Mouse (Mus musculus) midbrain, embryonic 13.5 days (tissue): ENCODE measurements around the gene Mylip. TPM values are rescaled to one million over a fixed set of nuclear protein-coding genes. Genes with fewer than 3 reads are reported as not detected.

Source experiments
- ATAC-seq: fragments of 200-750 bp; cut with Nextera tagmentation; 2 replicates; pipeline ENCODE4 v1.8.0; 2017; ENCODE audit warnings: mild to moderate bottlenecking, moderate TSS enrichment, moderate library complexity
- H3K27ac ChIP-seq: fragments of 300-500 bp; sonication (generic); 2 replicates; pipeline ENCODE4 v1.5.1; 2015; ENCODE audit warnings: inconsistent platforms, mild to moderate bottlenecking, moderate library complexity
- H3K27me3 ChIP-seq: fragments of 300-500 bp; sonication (generic); 2 replicates; pipeline ENCODE4 v1.6.1; 2015; ENCODE audit warnings: mild to moderate bottlenecking, inconsistent platforms
- H3K36me3 ChIP-seq: fragments of 300-500 bp; sonication (generic); 2 replicates; pipeline ENCODE4 v1.6.1; 2015; ENCODE audit warnings: mild to moderate bottlenecking, inconsistent platforms
- H3K4me1 ChIP-seq: fragments of 300-500 bp; sonication (generic); replicated peaks from 2 replicates; pipeline ENCODE4 v1.6.1; 2015; ENCODE audit warnings: inconsistent platforms
- H3K4me2 ChIP-seq: fragments of 300-500 bp; sonication (generic); replicated peaks from 2 replicates; pipeline ENCODE4 v1.6.1; 2015; ENCODE audit warnings: moderate library complexity, mild to moderate bottlenecking, inconsistent platforms
- H3K4me3 ChIP-seq: fragments of 300-500 bp; sonication (generic); replicated peaks from 2 replicates; pipeline ENCODE4 v1.5.1; 2015; ENCODE audit warnings: mild to moderate bottlenecking, inconsistent platforms
- H3K9ac ChIP-seq: fragments of 300-500 bp; sonication (generic); replicated peaks from 2 replicates; pipeline ENCODE4 v1.6.1; 2015; ENCODE audit warnings: mild to moderate bottlenecking, inconsistent platforms
- H3K9me3 ChIP-seq: fragments of 300-500 bp; sonication (generic); 2 replicates; pipeline ENCODE4 v1.6.1; 2016; ENCODE audit warnings: mild to moderate bottlenecking, inconsistent platforms
- WGBS: fragments of 180-500 bp; shearing (Covaris S2); methylation state at CpG from one replicate; pipeline ENCODE4 v1.1.7; 2015; 5-methylcytosine and 5-hydroxymethylcytosine counted together
- polyA plus RNA-seq: library from polyadenylated mRNA; unstranded; fragments of >200 nt; fragmentation: Nextera tagmentation; extraction: Ambion mirVana; gene quantifications from 2 replicates; pipeline ENCODE4 v1.2.1, GENCODE M21; 2015

Mylip gene
- polyA plus RNA-seq, 1 experiment from 2014 or later: 3.7 TPM

DNA sequence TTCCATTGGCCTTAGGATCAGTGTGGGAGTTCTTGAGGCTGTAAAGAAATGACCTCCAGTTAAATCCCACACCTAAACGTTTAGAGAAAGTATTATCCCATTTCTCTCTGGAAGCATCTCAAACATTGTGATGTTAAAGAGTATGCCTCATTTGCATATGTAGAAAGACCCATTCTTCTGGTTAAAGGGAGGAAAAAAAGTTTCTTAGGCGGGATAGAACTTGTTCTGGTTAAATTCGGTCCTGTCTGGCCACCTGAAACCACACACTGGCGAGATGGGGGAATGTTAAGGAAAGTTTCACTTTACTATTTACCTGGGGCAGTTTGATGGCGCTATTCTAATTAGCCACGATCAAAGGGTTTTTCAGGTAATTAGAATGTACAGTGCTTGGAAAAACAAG lies 14.7 kb upstream of the Mylip start:
- Histone ChIP-seq H3K36me3 (no peaks in the 10 kb centered on the region), H3K27me3 (no peaks in the 10 kb centered on the region)
- ATAC-seq: no peak

DNA sequence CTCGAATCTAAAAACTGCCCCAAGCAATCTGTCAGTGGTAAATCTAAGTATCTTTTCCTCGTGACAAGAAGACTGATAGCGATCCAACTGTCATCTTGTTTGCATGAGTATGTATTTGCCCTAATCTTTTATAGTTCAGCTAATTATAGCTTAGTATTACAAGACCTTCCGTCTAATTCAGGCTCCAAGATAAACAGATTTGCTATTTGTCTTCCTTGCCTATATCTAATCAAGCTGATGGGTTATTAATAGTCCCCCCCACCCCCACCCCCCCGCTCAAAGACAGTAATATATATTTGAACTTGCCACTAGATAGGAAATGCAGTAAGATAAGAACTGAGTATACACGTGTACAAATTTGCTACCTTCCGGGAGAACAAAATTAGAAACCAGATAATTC lies 7.3 kb upstream of the Mylip start:
- no peak overlapping the region for H3K4me3 ChIP-seq
- H3K4me1 ChIP-seq: no peaks in the 10 kb centered on the region
- no peak overlapping the region for H3K4me2 ChIP-seq
- ATAC-seq: no peak
- 0 out of 2 replicates have a peak, but pooled peaks cover 4% of the 10 kb centered on the region for H3K27me3 ChIP-seq
- WGBS: 82% methylated on average over 7 of the region's 7 CpGs
- H3K36me3 ChIP-seq: no peaks in the 10 kb centered on the region
- no peaks in the 10 kb centered on the region for H3K9me3 ChIP-seq
- H3K27ac ChIP-seq: no peak overlapping the region
- no peak overlapping the region for H3K9ac ChIP-seq

More for the DNA sequence above, 14.7 kb upstream of the Mylip start:
- Histone ChIP-seq H3K9ac (no peak overlapping the region), H3K4me1 (peaks cover 7% of the 10 kb centered on the region; the same call in 1 of the 2 replicates), H3K4me3 (no peak overlapping the region), H3K27ac (no peak overlapping the region), H3K4me2 (no peak overlapping the region), H3K9me3 (no peaks in the 10 kb centered on the region)
- 32% methylated on average over 6 of the region's 6 CpGs for WGBS

DNA sequence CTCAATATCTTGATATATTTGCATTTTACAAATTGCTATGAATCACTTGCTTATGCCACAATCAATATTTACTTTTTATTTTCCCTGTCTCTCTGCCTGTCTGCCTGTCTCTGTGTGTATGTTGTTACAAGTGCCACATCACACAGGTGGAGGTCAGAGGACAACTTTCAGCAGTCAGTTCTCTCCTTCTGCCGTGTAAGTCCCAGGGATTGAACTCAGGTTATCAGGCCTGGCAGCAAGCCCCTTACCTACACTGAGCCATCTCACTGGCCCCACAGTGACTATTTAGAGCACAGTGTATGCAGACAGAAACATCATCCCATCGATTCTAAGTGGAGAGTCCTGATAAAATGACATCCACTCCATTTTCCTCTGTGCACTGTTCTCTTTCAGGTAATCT lies 4.9 kb upstream of the Mylip start:
- H3K36me3 ChIP-seq: no peaks in the 10 kb centered on the region
- H3K4me1 ChIP-seq: 0 out of 2 replicates have a peak, but pooled peaks cover 5% of the 10 kb centered on the region
- no peaks in the 10 kb centered on the region for H3K9me3 ChIP-seq
- 90% methylated on average over 2 of the region's 2 CpGs for WGBS
- no peak overlapping the region for H3K27ac ChIP-seq
- H3K4me2 ChIP-seq: no peak overlapping the region
- H3K27me3 ChIP-seq: peaks cover 17% of the 10 kb centered on the region; the same call in 1 of the 2 replicates
- no peak overlapping the region for H3K4me3 ChIP-seq
- H3K9ac ChIP-seq: no peak overlapping the region
- ATAC-seq: no peak

DNA sequence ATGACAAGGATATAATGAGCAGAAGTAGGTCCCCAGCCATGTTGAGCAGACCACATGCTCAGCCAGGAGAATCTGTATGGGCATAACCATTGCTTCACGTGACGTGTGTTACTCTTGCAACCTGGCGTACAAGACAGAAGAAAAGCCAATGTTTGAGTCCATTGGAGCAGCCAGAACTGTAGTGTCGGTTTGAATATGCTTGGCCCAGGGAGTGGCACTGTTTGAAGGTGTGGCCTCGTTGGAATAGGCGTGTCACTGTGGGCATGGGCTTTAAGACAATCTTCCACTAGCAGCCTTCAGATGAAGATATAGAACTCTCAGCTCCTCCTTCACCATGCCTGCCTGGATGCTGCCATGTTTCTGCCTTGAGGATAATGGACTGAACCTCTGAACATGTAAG lies 4.0 kb upstream of the Mylip start:
- Histone ChIP-seq H3K27me3 (peaks cover 17% of the 10 kb centered on the region; the same call in 1 of the 2 replicates), H3K4me2 (no peak overlapping the region), H3K4me1 (peaks cover 11% of the 10 kb centered on the region), H3K36me3 (no peaks in the 10 kb centered on the region), H3K4me3 (no peak overlapping the region), H3K9me3 (no peaks in the 10 kb centered on the region), H3K9ac (no peak overlapping the region), H3K27ac (no peak overlapping the region)
- no peak for ATAC-seq
- WGBS: 90% methylated on average over 6 of the region's 6 CpGs

DNA sequence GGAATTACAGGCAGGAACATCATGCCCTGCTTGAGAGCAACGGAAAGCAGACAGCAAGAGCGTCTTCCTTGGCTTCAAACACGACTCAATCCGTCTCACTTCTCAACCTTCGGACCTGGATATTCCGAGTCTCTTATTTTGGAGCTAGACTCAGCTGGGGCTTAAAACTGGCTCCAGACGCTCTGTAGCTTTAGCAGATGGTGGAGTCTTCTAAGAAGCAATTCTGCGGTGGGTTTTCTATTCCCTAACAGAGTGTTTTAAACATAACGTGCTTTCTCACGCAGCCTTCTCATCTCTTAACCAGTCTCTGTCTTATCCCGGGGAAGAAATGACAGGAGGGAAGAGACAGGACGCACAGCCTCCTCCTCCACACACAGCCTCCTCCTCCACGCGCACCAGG lies 3.3 kb upstream of the Mylip start:
- H3K36me3 ChIP-seq: no peaks in the 10 kb centered on the region
- 95% methylated on average over 14 of the region's 14 CpGs for WGBS
- peaks cover 18% of the 10 kb centered on the region for H3K4me1 ChIP-seq
- no peak overlapping the region for H3K4me3 ChIP-seq
- no peak overlapping the region for H3K27ac ChIP-seq
- no peak overlapping the region for H3K4me2 ChIP-seq
- no peaks in the 10 kb centered on the region for H3K9me3 ChIP-seq
- H3K9ac ChIP-seq: no peak overlapping the region
- H3K27me3 ChIP-seq: peaks cover 17% of the 10 kb centered on the region; the same call in 1 of the 2 replicates
- ATAC-seq: no peak

DNA sequence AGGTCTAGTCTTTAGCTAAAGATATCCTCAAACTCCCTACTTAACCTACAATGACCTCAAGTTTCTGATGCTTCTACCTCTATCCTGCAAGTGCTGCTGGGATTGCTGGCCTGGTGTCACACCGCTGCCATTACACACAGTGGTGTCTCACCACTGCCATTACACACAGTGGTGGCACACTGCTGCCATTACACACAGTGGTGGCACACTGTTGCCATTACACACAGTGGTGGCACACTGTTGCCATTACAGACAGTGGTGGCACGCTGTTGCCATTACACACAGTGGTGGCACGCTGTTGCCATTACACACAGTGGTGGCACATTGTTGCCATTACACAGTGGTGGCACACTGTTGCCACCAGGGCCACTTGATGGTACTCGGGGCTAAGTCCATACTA lies 2.3 kb upstream of the Mylip start:
- no peaks in the 10 kb centered on the region for H3K36me3 ChIP-seq

DNA sequence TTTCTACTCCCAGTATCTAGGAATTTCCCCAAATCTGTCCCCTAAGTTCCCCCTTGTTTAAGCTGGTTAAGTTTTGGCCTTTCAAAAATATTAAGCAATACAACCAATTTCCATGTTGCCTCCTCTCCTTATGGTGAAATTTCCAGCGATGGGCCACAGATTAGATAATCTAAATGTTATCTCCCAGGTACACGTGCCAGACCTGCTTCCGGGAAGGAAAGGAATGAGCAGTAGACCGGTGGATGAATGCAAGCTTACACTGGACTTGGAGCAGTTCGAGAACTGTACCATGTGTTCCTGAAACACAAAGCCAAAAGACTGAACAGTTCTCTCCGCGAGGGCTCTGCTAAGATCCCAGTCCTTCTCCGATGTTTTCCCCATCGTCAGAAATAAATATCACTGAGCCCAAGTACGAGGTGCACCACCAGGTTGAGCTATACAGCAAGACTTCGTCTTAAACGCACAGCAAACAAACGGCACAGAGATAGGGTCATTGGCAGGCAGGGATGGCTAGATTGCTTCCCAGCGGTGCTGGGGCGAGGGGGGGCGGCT lies 1.2 kb upstream of the Mylip start:
- Histone ChIP-seq H3K9ac (no peak overlapping the region), H3K27ac (no peak overlapping the region), H3K4me2 (no peak overlapping the region), H3K4me1 (peaks cover 19% of the 10 kb centered on the region), H3K36me3 (no peaks in the 10 kb centered on the region), H3K9me3 (no peaks in the 10 kb centered on the region), H3K27me3 (peaks cover 17% of the 10 kb centered on the region; the same call in 1 of the 2 replicates), H3K4me3 (no peak overlapping the region)
- 79% methylated on average over 16 of the region's 16 CpGs for WGBS
- ATAC-seq: no peak

More for the DNA sequence above, 2.3 kb upstream of the Mylip start:
- no peak for ATAC-seq
- no peak overlapping the region for H3K4me2 ChIP-seq
- H3K27me3 ChIP-seq: peaks cover 17% of the 10 kb centered on the region; the same call in 1 of the 2 replicates
- no peak overlapping the region for H3K4me3 ChIP-seq
- no peak overlapping the region for H3K9ac ChIP-seq
- 96% methylated on average over 4 of the region's 4 CpGs for WGBS
- H3K27ac ChIP-seq: no peak overlapping the region
- peaks cover 19% of the 10 kb centered on the region for H3K4me1 ChIP-seq
- no peaks in the 10 kb centered on the region for H3K9me3 ChIP-seq

DNA sequence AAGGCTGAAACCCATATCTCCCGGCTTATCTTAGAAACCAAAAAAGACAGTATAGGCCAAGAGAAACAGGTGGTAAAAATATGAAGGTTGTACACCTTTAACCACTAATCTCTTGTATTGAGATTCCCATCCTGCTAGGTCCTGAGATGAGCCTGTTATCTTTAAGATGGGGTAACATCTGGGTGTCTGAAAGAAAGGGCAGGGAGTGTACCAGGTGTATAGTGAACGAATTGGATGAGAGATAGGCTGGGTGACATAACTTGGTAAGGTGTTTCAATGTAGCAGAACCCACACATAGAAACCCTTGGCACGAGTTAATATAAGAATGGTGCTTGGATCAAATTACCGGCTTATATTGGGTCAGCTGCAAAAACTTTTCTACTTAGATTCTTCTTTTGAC lies 653 bp upstream of the Mylip start:
- peaks cover 17% of the 10 kb centered on the region; the same call in 1 of the 2 replicates for H3K27me3 ChIP-seq
- no peaks in the 10 kb centered on the region for H3K9me3 ChIP-seq
- no peaks in the 10 kb centered on the region for H3K36me3 ChIP-seq
- no peak for ATAC-seq
- peaks cover 19% of the 10 kb centered on the region for H3K4me1 ChIP-seq
- H3K27ac ChIP-seq: 0 out of 2 replicates have a peak overlapping the region, but pooled peaks have one; percentile 6
- H3K4me3 ChIP-seq: peak overlapping the region; percentile 71
- 39% methylated on average over 4 of the region's 4 CpGs for WGBS
- H3K4me2 ChIP-seq: peak overlapping the region; percentile 98
- no peak overlapping the region; the same call in 1 of the 2 replicates for H3K9ac ChIP-seq

DNA sequence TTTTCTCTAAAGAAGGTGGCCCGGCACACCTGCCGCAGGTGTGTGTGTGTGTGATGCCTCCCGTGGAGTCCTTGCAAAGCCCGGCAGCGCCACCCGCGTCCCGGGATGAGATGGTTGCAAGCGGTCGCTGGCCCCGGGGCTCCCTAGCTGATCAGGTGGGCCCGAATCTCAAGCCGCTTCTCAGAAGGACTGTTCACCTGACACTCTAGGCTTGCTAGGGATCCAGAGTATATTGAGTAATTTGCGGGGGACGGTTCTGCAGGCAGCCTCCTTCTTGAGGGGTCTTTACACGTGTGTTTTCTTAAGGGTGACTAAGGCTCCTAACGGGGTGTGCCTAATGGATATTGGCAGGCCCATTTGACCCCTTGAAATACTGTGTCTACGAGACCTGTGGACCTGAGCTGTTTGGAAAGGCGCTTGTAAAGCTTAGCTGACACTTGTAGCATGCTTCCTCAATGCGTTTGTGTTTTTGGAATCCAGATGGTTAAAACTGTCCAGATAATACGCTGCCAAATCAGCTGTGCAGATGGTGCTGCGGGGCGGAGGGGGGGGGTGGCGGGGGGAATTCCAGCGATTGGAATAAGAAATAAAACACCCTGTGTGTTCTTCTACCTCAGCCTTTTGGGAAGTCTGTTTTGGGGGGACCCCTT lies 895 bp downstream of the Mylip start:
- peak; percentile 1; the same call in 1 of the 2 replicates for ATAC-seq
- H3K4me3 ChIP-seq: peak overlapping the region; percentile 71
- peaks cover 19% of the 10 kb centered on the region for H3K4me1 ChIP-seq
- WGBS: 4% methylated on average over 25 of the region's 25 CpGs
- H3K4me2 ChIP-seq: peak overlapping the region; percentile 98
- H3K27me3 ChIP-seq: peaks cover 19% of the 10 kb centered on the region; the same call in 1 of the 2 replicates
- peak overlapping the region; percentile 83 for H3K9ac ChIP-seq
- no peaks in the 10 kb centered on the region for H3K9me3 ChIP-seq
- no peak overlapping the region for H3K27ac ChIP-seq
- H3K36me3 ChIP-seq: no peaks in the 10 kb centered on the region

DNA sequence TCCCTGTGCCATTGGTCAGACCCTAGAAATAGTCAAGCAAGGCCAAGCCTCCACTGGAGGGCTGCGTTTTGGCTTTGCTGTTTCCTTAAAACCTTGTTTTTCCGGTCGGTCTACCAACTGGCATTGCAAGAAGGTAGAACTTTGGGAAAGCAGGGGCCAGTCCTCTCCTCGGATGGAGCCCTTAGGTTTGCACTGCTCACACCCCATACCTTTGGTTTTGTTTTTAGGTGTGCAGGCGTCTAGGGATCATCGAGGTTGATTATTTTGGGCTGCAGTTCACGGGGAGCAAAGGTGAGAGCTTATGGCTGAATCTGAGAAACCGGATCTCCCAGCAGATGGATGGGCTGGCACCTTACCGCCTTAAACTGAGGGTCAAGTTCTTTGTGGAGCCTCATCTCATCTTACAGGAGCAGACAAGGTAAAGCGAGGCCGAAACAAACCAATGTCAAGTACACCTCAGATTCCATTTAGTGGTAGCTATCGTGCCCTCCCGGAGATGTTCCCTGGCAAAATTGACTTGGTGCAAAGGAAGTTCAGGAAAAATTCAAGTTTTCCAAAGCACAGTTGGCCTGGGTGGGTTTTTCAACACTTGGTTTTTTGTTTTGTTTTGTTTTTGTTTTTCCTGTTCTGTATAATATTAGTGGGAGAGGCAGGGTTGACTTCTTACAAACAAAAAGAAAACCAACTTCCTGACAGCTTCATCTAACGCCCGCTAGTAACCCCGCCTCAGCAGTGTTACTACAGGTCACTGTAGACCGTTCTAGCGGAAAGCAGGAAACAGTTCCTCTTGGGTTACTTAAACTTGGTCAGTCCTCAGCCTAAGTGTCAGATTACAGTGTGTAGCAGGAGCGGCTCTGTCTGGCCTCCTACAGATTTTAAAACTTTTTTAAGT lies 1.7 kb downstream of the Mylip start:
- Histone ChIP-seq H3K9me3 (no peaks in the 10 kb centered on the region), H3K4me3 (peak overlapping the region; percentile 71), H3K4me1 (peaks cover 19% of the 10 kb centered on the region), H3K4me2 (peak overlapping the region; percentile 98), H3K9ac (peak overlapping the region; percentile 83), H3K27me3 (peaks cover 16% of the 10 kb centered on the region; the same call in 1 of the 2 replicates), H3K27ac (no peak overlapping the region), H3K36me3 (no peaks in the 10 kb centered on the region)
- ATAC-seq: no peak
- 65% methylated on average over 19 of the region's 19 CpGs for WGBS

DNA sequence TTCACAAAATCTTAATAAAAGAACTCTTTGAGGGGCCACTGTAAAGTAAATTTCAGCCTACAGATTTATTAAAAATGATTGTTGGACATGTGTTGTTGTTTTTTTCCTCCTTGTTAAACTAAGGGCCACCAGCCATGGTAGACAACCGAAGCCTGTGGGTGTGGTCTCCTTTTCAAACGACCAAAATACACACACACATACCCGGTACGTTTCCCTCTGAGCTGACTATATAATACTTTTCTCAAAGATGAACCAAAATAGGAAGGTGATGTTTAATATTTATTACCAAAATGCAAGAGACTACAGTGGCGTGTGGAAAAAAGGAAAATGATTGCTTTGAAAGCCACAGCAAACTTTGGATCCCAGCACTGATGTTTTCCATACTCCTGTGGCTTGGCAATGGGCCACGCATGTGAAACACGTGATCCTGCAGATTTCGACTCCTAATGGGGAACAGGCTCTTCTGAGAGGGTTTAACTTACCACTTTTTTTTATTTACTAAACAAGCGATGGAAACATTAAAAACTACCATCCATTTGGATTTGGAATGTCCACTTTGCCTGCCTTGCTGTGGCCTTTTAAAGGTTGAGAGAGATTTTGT lies 2.4 kb downstream of the Mylip start:
- peaks cover 16% of the 10 kb centered on the region; the same call in 1 of the 2 replicates for H3K27me3 ChIP-seq
- peaks cover 19% of the 10 kb centered on the region for H3K4me1 ChIP-seq
- no peak overlapping the region for H3K9ac ChIP-seq
- H3K4me3 ChIP-seq: no peak overlapping the region
- no peaks in the 10 kb centered on the region for H3K9me3 ChIP-seq
- no peaks in the 10 kb centered on the region for H3K36me3 ChIP-seq
- WGBS: 68% methylated on average over 9 of the region's 9 CpGs
- H3K27ac ChIP-seq: no peak overlapping the region
- ATAC-seq: no peak
- H3K4me2 ChIP-seq: peak overlapping the region; percentile 98; the same call in 1 of the 2 replicates
